In the genomic region with DNA sequence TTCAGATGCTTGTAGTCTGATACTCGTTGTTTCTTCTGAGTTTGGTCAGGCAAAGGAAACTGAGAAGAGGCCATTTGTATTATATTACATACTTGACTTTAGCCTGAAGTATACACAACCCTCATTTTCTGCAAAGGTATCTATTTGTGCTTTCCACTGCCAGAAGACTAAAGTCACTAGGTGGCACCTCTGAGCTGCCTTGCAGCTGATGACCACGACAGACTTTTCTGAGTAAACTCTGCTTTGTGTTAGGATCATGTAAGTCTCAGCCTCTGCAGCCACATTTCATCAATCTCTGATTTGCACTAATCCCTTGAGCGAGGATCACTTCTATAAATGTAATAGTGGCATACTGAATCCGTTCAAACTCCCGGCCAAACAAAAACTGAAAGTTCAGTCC, we compare ENCODE assay signal across 10 mouse cellular contexts.
DNase-seq lines count a peak whose midpoint lies in the region; TF ChIP-seq lines count a peak whose summit lies in the region.
"Had no signal": no experiment of that assay in that cellular context is flagged by ENCODE, and none has a peak within 500 bp of the region (broad histone marks: within the 10 kb centered on the region; RNA-seq: fewer than 3 reads in every experiment).

No protein-coding gene starts in this region.

- TF ChIP-seq CTCF in ES-Bruce4 (IDR thresholded peaks at IDR 0.05; ENCODE audit: low read depth, low read length), result peak; percentile 19

- H3K27ac ChIP-seq in ES-Bruce4 (ENCODE audit: insufficient read depth, low read length), result no peak overlapping the region
- H3K27ac ChIP-seq: hindbrain, embryonic 15.5 days had no signal

- DNase-seq in heart, adult 18-20 months, result peak; percentile 17 to 44
- DNase-seq in heart, adult 8-10 months (ENCODE audit: low spot score), result no peak
- peak; percentile 41 to 65 for DNase-seq in cerebellum, postnatal 25 days
- DNase-seq in heart, postnatal 4 days, result peak; percentile 36
- peak; percentile 47 to 55 for DNase-seq in left cerebral cortex, adult 18-20 months (ENCODE audit: low spot score in 2 of 2)
- peak; percentile 76 for DNase-seq in retina, embryonic 14.5 days (ENCODE audit: low spot score)
- no peak for DNase-seq in gastrocnemius, postnatal 4 days (ENCODE audit: low spot score in 2 of 2)

- H3K27me3 ChIP-seq in ES-Bruce4 (ENCODE audit: control insufficient read depth, insufficient read depth, low read length, poor library complexity, severe bottlenecking), result no peaks in the 10 kb centered on the region
- H3K27me3 ChIP-seq: hindbrain, embryonic 15.5 days had no signal

- TF ChIP-seq EP300 in ES-Bruce4 (IDR thresholded peaks at IDR 0.05; ENCODE audit: insufficient read depth, low read depth, low read length), result no peak

- no peaks in the 10 kb centered on the region for H3K9me3 ChIP-seq in ES-Bruce4 (replicated peaks; ENCODE audit: control insufficient read depth, insufficient read depth, low read length, poor library complexity, severe bottlenecking)
- H3K9me3 ChIP-seq: hindbrain, embryonic 15.5 days had no signal

- H3K36me3 ChIP-seq in ES-Bruce4 (ENCODE audit: control insufficient read depth, insufficient read depth, low read length, poor library complexity, severe bottlenecking), result no peaks in the 10 kb centered on the region
- H3K36me3 ChIP-seq: G1E; hindbrain, embryonic 15.5 days had no signal

- H3K9ac ChIP-seq in ES-Bruce4 (ENCODE audit: low read depth, poor library complexity, severe bottlenecking), result no peak overlapping the region
- H3K9ac ChIP-seq: hindbrain, embryonic 15.5 days had no signal

- H3K4me1 ChIP-seq in ES-Bruce4 (ENCODE audit: control insufficient read depth, insufficient read depth, low read length), result no peaks in the 10 kb centered on the region
- H3K4me1 ChIP-seq: hindbrain, embryonic 15.5 days had no signal

- no peak for TF ChIP-seq POLR2A in ES-Bruce4 (IDR thresholded peaks at IDR 0.05; ENCODE audit: insufficient read depth, low read length)

- no peak overlapping the region for H3K4me3 ChIP-seq in ES-Bruce4 (ENCODE audit: low read depth, low read length)
- H3K4me3 ChIP-seq: hindbrain, embryonic 15.5 days had no signal

Comparison
In these comparisons a context has a peak if more than half of its experiments do, and no peak if none do; other contexts are left out.
1. DNase-seq: peak in heart, adult 18-20 months (2 of 2), cerebellum, postnatal 25 days (2 of 2), heart, postnatal 4 days (single experiment), left cerebral cortex, adult 18-20 months (2 of 2) and retina, embryonic 14.5 days (single experiment); none in heart, adult 8-10 months (single experiment) and gastrocnemius, postnatal 4 days (0 of 2).